Mouse (Mus musculus) cerebellum, adult 11 months (tissue): Measurements from ENCODE around the gene Phb2.

Experiments
- DNase-seq: peaks from one replicate; pipeline ENCODE4 v3.0.0; 2022

Gene Phb2

GRCm38 (mm10) chr6:124746654-124747632 lies 34.8 kb downstream of the Phb2 start:
- DNase-seq: peak; percentile 38

- DNase-seq: no peak
Measured at GRCm38 (mm10) chr6:124750405-124750804, 38.3 kb downstream of the Phb2 start.

GRCm38 (mm10) chr6:124753861-124754260 lies 41.7 kb downstream of the Phb2 start:
- no peak for DNase-seq

DNA sequence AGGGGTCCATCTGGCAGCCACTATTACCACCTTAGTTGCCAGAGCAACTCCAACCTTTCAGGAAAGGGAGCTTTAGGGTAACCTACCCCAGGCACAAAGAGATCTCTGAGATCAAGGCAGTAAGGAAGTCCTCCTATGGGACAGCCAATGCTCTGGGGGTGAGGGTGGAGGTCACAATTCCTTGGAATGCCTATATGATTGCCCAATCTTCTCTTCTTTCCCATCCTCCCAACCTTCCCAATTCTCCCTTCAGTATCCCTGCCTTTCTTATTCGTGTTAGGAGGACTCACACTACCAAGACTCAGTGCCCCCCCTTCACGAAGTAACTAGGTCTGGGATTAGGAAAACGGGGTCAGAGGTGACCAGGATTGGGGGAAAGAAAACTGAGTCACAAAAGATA lies 43.2 kb downstream of the Phb2 start:
- DNase-seq: no peak

DNA sequence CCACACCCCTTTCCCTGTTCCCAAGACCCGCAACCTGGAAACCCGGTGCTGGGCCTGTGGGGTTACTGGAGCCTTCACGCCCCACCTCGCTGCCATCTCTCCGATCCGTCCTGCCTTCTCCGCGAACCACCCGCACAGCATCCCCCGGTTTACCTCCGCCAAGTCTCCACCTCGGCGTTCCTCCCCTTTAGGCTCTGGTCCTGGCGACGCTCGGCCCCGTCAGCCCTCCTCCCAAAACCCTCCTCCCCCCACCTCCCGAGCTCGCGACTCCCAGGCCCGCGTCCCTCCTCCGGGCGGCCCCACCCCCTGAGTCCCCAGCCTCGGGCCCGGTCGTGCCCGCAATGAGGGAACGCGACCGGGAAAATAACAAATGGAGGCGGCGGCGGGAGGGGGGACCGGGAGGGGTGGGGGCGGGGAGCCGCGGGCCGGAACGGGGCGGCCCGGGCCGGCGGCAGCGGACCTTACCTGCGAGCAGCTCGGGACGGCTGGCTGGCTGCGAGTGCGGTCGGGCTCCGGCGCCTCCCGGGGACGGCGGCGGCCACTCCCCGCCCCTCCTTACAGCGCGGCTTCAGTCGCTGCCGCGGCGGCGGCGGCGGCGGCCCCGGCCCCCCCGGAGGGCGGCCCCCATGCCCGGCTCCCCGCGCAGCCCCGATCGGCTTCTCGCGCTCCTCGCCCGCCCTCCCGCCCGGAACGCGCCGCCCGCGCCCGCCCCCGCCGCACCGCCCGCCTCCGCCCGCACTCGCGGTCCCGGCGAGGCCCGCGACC lies 43.9 kb downstream of the Phb2 start, which contains the start of the genes Gm45234 and Atn1:
TSS of gene Gm45234 (minus strand) at position 191 of the 765 bp plus-strand sequence.
TSS of gene Atn1 (minus strand) at position 694 of the 765 bp plus-strand sequence.
- DNase-seq: peak; percentile 66

- peak; percentile 83 for DNase-seq
Measured at GRCm38 (mm10) chr6:124756652-124757350, 44.7 kb downstream of the Phb2 start.

- DNase-seq: no peak
Measured at GRCm38 (mm10) chr6:124757351-124757880, 45.3 kb downstream of the Phb2 start.

DNA sequence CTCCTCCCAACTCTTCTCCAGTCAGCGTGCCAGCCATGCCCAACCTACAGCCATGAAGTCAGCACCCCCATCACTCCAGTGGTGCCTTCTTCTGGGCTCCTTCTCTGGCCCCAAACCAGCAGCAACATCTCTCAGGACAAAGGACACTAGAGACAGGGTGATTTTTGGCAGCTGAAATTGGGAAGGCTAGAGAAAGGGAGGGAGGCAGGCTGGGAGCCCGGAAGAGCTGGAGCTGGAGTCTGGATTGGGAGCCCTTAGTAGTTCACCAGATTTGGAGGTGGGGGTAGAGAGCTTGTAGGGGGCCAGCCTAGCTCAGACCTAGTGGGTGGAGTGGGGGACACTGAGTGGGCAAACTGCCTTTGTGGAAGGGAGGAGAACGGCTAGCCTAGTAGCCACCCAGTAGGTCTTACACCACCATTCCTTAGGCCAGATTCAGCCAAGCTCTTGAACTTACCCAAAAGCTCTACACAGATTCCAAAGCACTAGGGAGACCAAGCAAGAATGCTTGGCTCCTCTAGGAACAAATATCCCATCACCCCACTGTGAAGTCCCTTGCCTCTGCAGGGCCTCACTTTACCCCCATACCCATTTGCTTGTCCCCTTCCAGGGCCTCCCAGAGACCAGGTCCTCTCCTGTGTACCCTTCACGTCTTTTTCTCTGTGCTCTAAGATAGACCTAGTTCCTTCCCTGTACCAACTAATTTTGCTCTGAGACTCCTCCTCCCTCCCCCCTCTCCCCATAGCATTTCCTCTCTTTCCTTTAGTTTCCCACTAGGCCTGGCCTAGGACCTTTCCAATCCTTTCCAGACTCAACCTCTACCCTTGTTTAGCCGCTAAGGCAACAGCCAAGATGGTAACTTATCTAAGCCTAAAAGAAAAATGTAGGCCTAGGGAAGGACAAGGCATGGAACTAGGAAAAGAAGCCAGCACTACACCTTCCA lies 46.0 kb downstream of the Phb2 start:
- peak; percentile 66 for DNase-seq

GRCm38 (mm10) chr6:124758849-124759232 lies 46.7 kb downstream of the Phb2 start:
- DNase-seq: peak; percentile 30

GRCm38 (mm10) chr6:124759259-124759658 lies 47.1 kb downstream of the Phb2 start:
- DNase-seq: peak; percentile 83

GRCm38 (mm10) chr6:124765951-124766350 lies 53.8 kb downstream of the Phb2 start:
- no peak for DNase-seq
